Mouse (Mus musculus) forebrain, embryonic 11.5 days (tissue): ENCODE data around the gene Slc10a7. TPM values are rescaled to one million over a fixed set of nuclear protein-coding genes. Genes with fewer than 3 reads are reported as not detected.

Experiments
- ATAC-seq: fragments of 200-750 bp; cut with Nextera tagmentation; replicated peaks from 2 replicates; pipeline ENCODE4 v1.8.0; 2017; ENCODE audit warnings: moderate TSS enrichment; ENCODE audit not compliant: low FRiP score
- DNase-seq: peaks from one replicate; pipeline ENCODE4 v3.0.0-alpha.2; 2017; ENCODE audit warnings: low spot score
- H3K27ac ChIP-seq: fragments of 300-500 bp; sonication (generic); 2 replicates; pipeline ENCODE4 v1.5.1; 2014; ENCODE audit warnings: low read depth, low read length
- H3K27me3 ChIP-seq: fragments of 300-500 bp; sonication (generic); 2 replicates; pipeline ENCODE4 v1.6.1; 2014; ENCODE audit warnings: mild to moderate bottlenecking, low read length, mixed read lengths; ENCODE audit not compliant: control insufficient read depth, insufficient read depth
- H3K36me3 ChIP-seq: fragments of 300-500 bp; sonication (generic); 2 replicates; pipeline ENCODE4 v1.6.1; 2014; ENCODE audit warnings: mild to moderate bottlenecking, low read length, moderate library complexity, mixed read lengths; ENCODE audit not compliant: control insufficient read depth, insufficient read depth
- H3K4me1 ChIP-seq: fragments of 300-500 bp; sonication (generic); replicated peaks from 2 replicates; pipeline ENCODE4 v1.6.1; 2014; ENCODE audit warnings: low read length, mixed read lengths; ENCODE audit not compliant: control insufficient read depth, insufficient read depth
- H3K4me2 ChIP-seq: fragments of 300-500 bp; sonication (generic); 2 replicates; pipeline ENCODE4 v1.6.1; 2014; ENCODE audit warnings: low read depth, mild to moderate bottlenecking, low read length, moderate library complexity, mixed read lengths; ENCODE audit not compliant: severe bottlenecking
- H3K4me3 ChIP-seq: fragments of 300-500 bp; sonication (generic); 2 replicates; pipeline ENCODE4 v1.5.1; 2014; ENCODE audit warnings: low read depth, low read length
- H3K9ac ChIP-seq: fragments of 300-500 bp; sonication (generic); 2 replicates; pipeline ENCODE4 v1.6.1; 2014; ENCODE audit warnings: low read length
- H3K9me3 ChIP-seq: fragments of 300-500 bp; sonication (generic); 2 replicates; pipeline ENCODE4 v1.6.1; 2016; ENCODE audit warnings: low read length, mixed read lengths; ENCODE audit not compliant: control insufficient read depth
- WGBS: fragments of 180-500 bp; shearing (Covaris S2); extraction: QIAGEN DNeasy Blood & Tissue Kit; methylation state at CpG from one replicate; pipeline ENCODE4 v1.1.7; 2014; 5-methylcytosine and 5-hydroxymethylcytosine counted together
- polyA plus RNA-seq: library from polyadenylated mRNA; unstranded; fragments of >200 nt; fragmentation: Nextera tagmentation; extraction: Ambion mirVana; gene quantifications from 2 replicates; pipeline ENCODE4 v1.2.1, GENCODE M21; 2014

Slc10a7 gene
- polyA plus RNA-seq, 1 experiment from 2014 or later: 8.5 TPM

DNA sequence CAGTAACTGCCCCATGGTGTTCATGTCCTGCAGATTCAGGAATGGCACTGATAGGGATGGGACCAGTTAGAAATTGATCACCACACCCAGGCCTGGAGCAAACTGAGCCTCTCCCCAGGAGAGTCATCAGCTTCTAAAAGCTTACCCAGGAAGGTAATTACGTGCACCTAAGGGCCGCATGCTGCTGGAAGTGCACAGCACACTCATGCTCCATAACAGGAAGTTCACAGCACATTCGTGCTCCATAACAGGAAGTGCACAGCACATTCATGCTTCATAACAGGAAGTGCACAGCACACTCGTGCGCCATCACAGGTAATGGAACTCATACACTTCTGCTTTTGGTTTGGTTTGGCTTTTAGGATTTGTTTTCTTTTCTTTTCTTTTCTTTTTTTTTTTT is 114.8 kb downstream of the Slc10a7 start:
- DNase-seq: no peak
- no peak overlapping the region for H3K9ac ChIP-seq
- no peak overlapping the region for H3K4me2 ChIP-seq
- H3K27me3 ChIP-seq: no peaks in the 10 kb centered on the region
- no peak overlapping the region for H3K27ac ChIP-seq
- 83% methylated on average over 5 of the region's 5 CpGs for WGBS
- H3K36me3 ChIP-seq: no peaks in the 10 kb centered on the region
- no peak for ATAC-seq
- H3K4me3 ChIP-seq: no peak overlapping the region
- H3K4me1 ChIP-seq: no peaks in the 10 kb centered on the region
- no peaks in the 10 kb centered on the region for H3K9me3 ChIP-seq

DNA sequence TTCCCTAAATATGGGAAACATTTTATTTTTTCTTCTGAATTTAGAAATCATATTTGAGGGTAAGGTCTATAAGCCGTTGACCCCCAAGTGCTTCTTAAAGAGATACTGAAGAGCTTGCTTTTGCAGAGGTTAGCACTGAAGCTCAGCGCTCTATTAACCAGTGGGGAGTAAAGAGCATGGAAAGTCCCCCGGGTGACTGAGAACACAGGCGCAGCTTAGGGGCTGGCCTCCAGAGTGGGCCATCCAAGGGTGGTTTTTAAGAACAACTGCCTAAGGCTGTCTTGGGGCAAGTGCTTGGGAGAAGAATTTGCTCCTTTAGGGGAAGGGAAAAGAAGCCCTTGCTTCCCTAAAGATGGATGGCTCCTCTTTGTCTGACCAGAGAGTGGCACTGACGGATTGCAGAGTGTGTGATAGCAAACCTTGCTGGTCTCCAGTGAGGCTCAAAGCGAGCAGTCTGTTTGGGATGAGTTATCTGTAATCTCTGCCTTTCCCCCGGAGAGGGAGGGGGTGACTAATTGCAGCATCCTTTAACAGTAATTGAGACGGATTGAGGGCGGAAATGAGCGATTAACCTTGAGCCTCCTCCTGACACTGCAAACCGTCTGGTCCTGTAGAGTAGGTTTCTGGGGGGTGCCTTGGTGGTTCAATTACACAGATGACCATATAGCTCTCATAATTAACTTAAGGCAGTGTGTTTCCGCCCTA is 115.7 kb downstream of the Slc10a7 start:
- DNase-seq (no peak), ATAC-seq (no peak)
- H3K9me3 ChIP-seq: no peaks in the 10 kb centered on the region
- H3K36me3 ChIP-seq: no peaks in the 10 kb centered on the region
- no peaks in the 10 kb centered on the region for H3K27me3 ChIP-seq
- H3K27ac ChIP-seq: no peak overlapping the region
- no peak overlapping the region for H3K4me3 ChIP-seq
- 57% methylated on average over 12 of the region's 12 CpGs for WGBS
- H3K4me1 ChIP-seq: no peaks in the 10 kb centered on the region
- no peak overlapping the region for H3K4me2 ChIP-seq
- no peak overlapping the region for H3K9ac ChIP-seq

DNA sequence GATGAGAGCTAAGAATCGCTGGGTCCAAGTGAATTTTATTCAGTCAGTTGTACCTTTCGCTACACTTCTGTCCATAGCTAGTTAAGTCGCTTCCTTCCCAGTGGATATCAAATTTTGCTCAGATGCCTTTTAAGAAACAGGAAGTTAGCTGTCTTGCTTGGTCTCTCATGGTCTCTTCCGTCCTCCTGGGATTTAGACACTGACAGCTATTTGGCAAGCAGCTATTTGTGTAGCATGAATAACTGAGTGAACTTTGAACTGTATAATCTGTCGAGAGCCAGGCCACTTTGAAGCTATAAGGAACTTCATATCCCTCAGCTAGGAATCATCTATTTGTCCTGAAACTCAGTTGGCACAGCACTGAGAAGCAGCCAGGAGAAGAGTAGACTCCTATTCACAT is 117.5 kb downstream of the Slc10a7 start:
- WGBS: 83% methylated on average over 5 of the region's 5 CpGs
- Histone ChIP-seq H3K4me3 (no peak overlapping the region), H3K36me3 (no peaks in the 10 kb centered on the region), H3K27ac (no peak overlapping the region), H3K27me3 (no peaks in the 10 kb centered on the region), H3K9ac (no peak overlapping the region), H3K4me1 (no peaks in the 10 kb centered on the region), H3K9me3 (no peaks in the 10 kb centered on the region), H3K4me2 (no peak overlapping the region)
- DNase-seq (no peak), ATAC-seq (no peak)

DNA sequence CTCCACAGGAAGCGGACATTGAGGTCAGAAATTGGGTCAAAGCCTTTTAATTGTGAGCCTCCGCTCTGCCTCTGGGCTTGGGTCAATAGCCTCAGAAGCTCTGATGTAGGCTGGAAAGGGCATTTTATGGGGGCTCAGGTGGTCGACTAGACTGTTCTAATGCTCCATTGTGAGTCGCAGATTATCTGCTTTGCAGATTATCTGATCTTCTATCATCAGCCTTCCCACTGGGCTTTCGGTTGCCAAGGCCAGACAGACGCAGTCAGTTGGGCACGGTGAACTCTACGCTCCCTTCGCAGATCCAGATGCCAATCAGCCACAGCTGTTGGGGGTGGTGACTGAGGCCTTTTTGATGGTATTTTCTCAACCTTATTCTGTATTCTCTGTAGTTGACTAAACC is 118.6 kb downstream of the Slc10a7 start:
- H3K4me3 ChIP-seq: no peak overlapping the region
- no peaks in the 10 kb centered on the region for H3K9me3 ChIP-seq
- H3K36me3 ChIP-seq: no peaks in the 10 kb centered on the region
- no peak overlapping the region for H3K27ac ChIP-seq
- H3K9ac ChIP-seq: no peak overlapping the region
- DNase-seq: no peak
- ATAC-seq: no peak
- 82% methylated on average over 9 of the region's 9 CpGs for WGBS
- no peak overlapping the region for H3K4me2 ChIP-seq
- no peaks in the 10 kb centered on the region for H3K27me3 ChIP-seq
- no peaks in the 10 kb centered on the region for H3K4me1 ChIP-seq

DNA sequence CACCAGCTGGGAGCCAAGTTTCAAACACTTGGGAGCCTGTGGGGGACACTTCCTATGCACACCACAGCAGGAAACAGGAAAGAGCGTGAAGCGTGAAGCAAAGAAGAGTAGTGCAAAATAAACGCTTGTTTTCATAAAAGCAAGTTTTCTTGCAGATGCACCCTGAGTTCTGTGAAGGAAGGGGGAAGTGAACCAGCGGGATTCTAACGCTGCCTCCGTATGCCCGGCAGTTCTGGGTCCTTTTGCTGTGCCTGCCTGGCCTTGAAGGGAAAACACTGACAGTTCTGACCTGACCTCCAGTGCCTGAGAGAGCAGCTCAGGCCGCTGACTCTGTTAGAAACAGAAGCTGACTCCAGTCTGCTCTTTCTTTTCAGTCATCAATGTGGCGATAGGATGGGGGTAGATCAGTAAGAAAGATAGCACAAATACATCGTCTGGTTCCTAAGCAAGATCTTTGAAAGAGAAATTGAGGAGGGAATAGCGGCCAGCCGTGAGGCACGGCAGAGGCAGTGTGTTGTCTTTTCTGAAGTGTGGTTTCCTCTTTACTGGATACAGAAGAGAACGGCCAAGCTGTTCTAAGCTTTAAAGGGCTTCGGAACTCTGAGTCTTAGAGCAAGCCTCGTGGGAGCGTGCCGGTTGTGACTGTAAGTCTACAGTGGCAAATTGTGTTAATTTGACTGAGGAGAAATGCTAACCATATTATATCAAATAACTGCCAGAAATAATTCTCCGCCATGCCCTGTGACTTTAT is 121.4 kb downstream of the Slc10a7 start:
- Histone ChIP-seq H3K4me1 (0 out of 2 replicates have a peak, but pooled peaks cover 3% of the 10 kb centered on the region), H3K27me3 (no peaks in the 10 kb centered on the region), H3K4me3 (no peak overlapping the region), H3K36me3 (no peaks in the 10 kb centered on the region), H3K9ac (no peak overlapping the region), H3K4me2 (no peak overlapping the region), H3K9me3 (no peaks in the 10 kb centered on the region), H3K27ac (no peak overlapping the region)
- DNase-seq: no peak
- no peak for ATAC-seq
- WGBS: 70% methylated on average over 19 of the region's 19 CpGs

DNA sequence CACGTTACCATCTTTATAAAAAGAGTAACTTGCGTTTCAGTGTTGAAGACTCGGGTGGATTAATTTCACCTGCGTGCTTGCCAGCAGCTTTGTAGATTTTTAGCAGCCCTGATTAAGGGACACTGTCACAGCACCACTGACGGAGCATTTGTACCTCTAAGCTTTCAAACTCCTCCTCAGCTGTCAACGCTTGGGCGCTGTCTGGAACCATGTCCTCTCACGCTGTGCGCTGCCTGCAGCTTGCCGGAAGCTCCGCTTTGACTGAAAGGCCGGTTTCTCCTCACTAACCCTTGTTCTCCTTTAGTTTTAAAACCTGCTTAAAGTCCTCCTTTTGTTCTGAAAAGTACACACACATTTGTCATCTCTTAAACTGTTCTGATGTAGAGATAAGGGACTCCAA is 123.9 kb downstream of the Slc10a7 start:
- Histone ChIP-seq H3K36me3 (no peaks in the 10 kb centered on the region), H3K27ac (no peak overlapping the region), H3K4me3 (no peak overlapping the region), H3K4me2 (no peak overlapping the region), H3K4me1 (0 out of 2 replicates have a peak, but pooled peaks cover 3% of the 10 kb centered on the region), H3K9ac (no peak overlapping the region), H3K9me3 (no peaks in the 10 kb centered on the region), H3K27me3 (no peaks in the 10 kb centered on the region)
- WGBS: 54% methylated on average over 12 of the region's 12 CpGs
- DNase-seq (no peak), ATAC-seq (no peak)

DNA sequence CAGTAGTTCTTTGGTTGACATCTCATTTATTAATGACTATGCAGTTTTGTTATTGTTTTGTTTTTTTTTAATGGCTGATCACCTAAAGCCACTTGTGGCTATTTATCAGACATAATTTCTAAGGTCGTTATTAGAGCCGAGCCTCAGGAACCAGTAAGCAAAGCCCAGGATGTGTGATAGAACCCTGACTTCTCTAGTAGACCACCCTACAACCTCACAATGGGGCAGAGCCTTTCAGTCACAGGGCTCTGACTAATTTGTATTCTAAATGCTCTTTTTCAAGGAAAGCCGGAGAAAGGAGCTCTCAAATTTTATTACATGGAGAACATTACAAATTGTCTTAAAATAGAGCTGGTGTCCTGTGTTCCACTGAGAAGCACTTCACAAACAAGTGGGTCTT is 124.9 kb downstream of the Slc10a7 start:
- Histone ChIP-seq H3K4me1 (0 out of 2 replicates have a peak, but pooled peaks cover 3% of the 10 kb centered on the region), H3K9ac (no peak overlapping the region), H3K36me3 (no peaks in the 10 kb centered on the region), H3K9me3 (no peaks in the 10 kb centered on the region), H3K27ac (no peak overlapping the region), H3K27me3 (no peaks in the 10 kb centered on the region), H3K4me3 (no peak overlapping the region), H3K4me2 (no peak overlapping the region)
- ATAC-seq (0 out of 2 replicates have a peak, but pooled peaks have one; percentile 5), DNase-seq (no peak)
- WGBS: 62% methylated on average over 3 of the region's 3 CpGs

DNA sequence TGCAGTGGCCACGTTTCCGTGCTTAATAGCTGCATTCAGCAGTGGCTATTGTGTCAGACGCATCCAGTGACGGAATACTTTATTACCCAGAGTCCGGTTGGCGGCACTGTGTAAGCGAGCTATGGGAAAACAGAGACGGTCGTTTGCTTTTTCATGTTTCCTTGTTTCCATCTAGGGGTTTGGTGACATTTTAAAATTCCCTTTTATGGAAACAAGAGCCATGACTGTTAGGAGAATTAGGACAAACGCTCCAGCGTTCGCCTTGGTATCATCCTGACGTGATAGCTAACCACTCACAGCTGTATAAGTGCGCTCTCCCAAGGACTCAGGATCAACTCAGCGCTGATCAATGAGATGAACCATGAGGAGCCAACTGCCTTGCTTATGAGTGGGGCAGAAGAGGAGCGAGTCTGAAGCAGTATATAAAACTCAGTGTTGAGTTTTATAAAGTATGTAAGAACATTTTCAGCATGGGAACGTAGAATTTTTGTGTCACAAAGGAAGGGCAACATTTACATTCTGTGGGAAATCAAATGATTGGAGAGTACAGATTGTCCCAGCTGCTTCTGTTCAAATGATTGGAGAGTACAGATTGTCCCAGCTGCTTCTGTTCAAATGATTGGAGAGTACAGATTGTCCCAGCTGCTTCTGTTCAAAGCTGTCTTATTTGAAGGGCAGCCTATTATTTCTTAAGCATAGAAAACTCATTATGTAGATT is 125.5 kb downstream of the Slc10a7 start:
- H3K4me3 ChIP-seq: no peak overlapping the region
- 0 out of 2 replicates have a peak, but pooled peaks cover 3% of the 10 kb centered on the region for H3K4me1 ChIP-seq
- no peaks in the 10 kb centered on the region for H3K36me3 ChIP-seq
- no peak overlapping the region for H3K9ac ChIP-seq
- no peaks in the 10 kb centered on the region for H3K9me3 ChIP-seq
- no peak overlapping the region for H3K4me2 ChIP-seq
- H3K27me3 ChIP-seq: no peaks in the 10 kb centered on the region
- no peak for DNase-seq
- peak; percentile 73; the same call in 1 of the 2 replicates for ATAC-seq
- H3K27ac ChIP-seq: no peak overlapping the region
- WGBS: 62% methylated on average over 17 of the region's 17 CpGs
